Mouse (Mus musculus) layer of hippocampus, adult 9-11 months (tissue): ENCODE measurements around the gene Scgb2b11.
"Not testable (repeated sequence)": the region's sequence is repeated elsewhere in the genome, so short reads cannot be mapped to it uniquely, and the experiment has no call there.

ENCODE experiments used
- DNase-seq: peaks from one replicate; pipeline ENCODE4 v3.0.0; 2022

The Scgb2b11 gene

GRCm38 (mm10) chr7:32211045-32211444 is at the start of gene Scgb2b11:
Gene Scgb2b11, minus strand, starts transcription at chr7:32211145.
- not testable (repeated sequence) for DNase-seq

- not testable (repeated sequence) for DNase-seq
Observed at GRCm38 (mm10) chr7:32222540-32222939, 11.6 kb upstream of the Scgb2b11 start, which contains the start of gene Scgb1b11. Gene Scgb1b11, plus strand, starts transcription at chr7:32222840.
